Mouse (Mus musculus) ES-Bruce4 (cell line): ENCODE measurements around the gene Immp2l.

Experiments
- CTCF ChIP-seq: IDR thresholded peaks from one replicate; pipeline ENCODE4 v1.8.1; 2011; ENCODE audit warnings: low read depth, low read length
- POLR2A ChIP-seq: IDR thresholded peaks from one replicate; pipeline ENCODE4 v1.8.1; 2011; ENCODE audit warnings: low read length; ENCODE audit not compliant: insufficient read depth

GRCm38 (mm10) chr12:40978719-40979500 is 45.0 kb upstream of the Immp2l start:
- TF ChIP-seq CTCF (no peak), POLR2A (no peak)
